Mouse (Mus musculus) adrenal gland, postnatal 4 days (tissue): ENCODE results near the gene Zfp512. TPM values are rescaled to one million over a fixed set of nuclear protein-coding genes. Genes with fewer than 3 reads are reported as not detected.
"Not testable (repeated sequence)": the region's sequence is repeated elsewhere in the genome, so short reads cannot be mapped to it uniquely, and the experiment has no call there.

Source experiments
- DNase-seq, 2 experiments: peaks; one replicate each; pipeline ENCODE4 v3.0.0; 2021 to 2022; ENCODE audit warnings: low spot score in 2 of 2, mixed read lengths in 2 of 2
- long read RNA-seq, 2 experiments: library from polyadenylated mRNA; stranded (forward); transcript quantifications; one replicate each; pipeline ENCODE4 v2.0.0; 2021
- total RNA-seq, 2 experiments: library from RNA; stranded (reverse); gene quantifications; 2 replicates each; pipeline ENCODE4 v1.2.3; 2021

Gene Zfp512
- 10 to 100 TPM; 34.2 to 34.8 TPM for total RNA-seq
- long read RNA-seq, experiment 1, transcript Zfp512-201 (14 exons, 3,299 nt): major isoform, 14 of 32 reads
- long read RNA-seq, experiment 1, partial matches to known transcripts: 3 of 32 reads
- long read RNA-seq, experiment 1, other reads (novel, unspliced or antisense): 12 of 32 reads
- long read RNA-seq, experiment 2, transcript Zfp512-205 (1 exons, 3,522 nt): minor isoform, 5 of 95 reads
- long read RNA-seq, experiment 2, transcript Zfp512-201 (14 exons, 3,299 nt): major isoform, 41 of 95 reads
- long read RNA-seq, experiment 2, partial matches to known transcripts: 10 of 95 reads
- long read RNA-seq, experiment 2, other reads (novel, unspliced or antisense): 36 of 95 reads

DNA sequence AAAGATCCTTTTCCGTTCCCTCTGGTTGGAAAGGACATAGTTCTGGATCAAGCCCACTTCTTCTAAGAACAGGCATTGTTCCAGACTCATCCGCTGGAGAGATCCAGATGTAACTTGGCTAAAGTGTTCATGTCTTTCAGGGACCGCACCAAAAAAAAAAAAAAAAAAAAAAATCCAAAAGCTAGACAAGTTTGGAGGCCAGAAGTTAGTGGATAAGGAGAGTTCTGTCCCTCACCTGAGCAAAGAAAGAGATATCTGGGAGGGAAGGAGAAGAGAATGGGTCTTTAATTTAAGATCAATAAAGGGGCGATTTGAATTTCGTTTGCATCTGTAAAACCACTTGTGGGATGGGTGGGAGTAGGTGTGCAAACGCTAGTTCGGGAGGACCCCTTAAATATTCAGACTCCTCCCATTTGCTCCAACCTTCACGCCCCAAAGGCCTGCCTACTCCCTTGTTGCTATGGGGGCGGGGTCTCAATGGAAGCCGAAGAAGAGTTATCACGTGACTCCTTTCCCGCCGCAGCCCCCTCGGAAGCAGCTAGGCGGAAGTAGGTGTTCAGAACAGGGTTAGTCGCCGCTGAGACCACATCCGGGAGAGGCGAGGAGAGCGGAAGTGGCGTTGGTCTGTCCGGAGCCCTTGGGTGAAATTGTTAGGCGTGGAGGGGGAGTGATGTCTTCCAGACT, at the start of gene Zfp512:
Gene Zfp512, plus strand, starts transcription at position 554 of the 684 bp plus-strand sequence.
- peak; percentile 67 to 85 for DNase-seq

DNA sequence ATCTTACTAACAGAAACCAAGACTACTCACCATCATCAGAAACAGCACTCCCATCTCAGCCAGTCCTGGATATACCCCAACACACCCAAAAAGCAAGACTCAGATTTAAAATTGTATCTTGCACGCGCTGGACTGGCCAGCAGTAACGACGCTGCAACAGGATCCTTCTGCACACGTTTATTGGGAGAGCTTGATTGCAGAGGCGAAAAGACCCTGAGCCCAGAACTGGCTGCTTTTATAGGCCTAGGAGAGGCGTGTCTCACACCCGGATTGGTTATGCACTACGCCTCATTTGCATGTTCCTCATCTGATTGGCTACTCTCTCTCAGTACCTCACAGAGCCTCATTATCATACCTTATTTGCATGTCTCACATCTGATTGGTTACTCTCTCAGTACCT, 17.5 kb upstream of the Zfp512 start:
- not testable (repeated sequence) for DNase-seq

DNA sequence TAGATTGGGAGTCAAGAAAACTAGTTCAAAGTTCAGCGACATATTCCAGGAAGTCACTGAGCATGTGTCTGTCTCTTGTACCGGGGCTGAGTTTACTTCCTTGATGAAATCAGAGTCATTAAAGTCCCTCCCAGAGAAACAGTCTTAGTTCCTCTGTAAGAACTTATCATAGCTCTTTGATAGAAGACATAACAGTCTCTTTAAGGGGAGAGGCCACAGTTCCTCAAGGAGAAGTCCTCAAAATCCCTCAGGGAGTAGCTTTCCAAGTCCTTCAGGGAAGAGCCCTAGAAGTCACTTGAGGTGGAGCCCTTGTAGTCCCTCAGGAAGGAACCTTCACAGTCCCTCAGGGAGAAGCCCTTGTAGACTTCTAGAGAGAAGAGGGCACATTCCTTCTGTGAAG, 895 bp upstream of the Zfp512 start:
- DNase-seq: no peak

GRCm38 (mm10) chr5:31452562-31452878, 289 bp downstream of the Zfp512 start:
- DNase-seq: no peak

GRCm38 (mm10) chr5:31452886-31453410, 717 bp downstream of the Zfp512 start:
- no peak for DNase-seq

- DNase-seq: no peak
Measured at GRCm38 (mm10) chr5:31467798-31468197, 15.6 kb downstream of the Zfp512 start.

DNA sequence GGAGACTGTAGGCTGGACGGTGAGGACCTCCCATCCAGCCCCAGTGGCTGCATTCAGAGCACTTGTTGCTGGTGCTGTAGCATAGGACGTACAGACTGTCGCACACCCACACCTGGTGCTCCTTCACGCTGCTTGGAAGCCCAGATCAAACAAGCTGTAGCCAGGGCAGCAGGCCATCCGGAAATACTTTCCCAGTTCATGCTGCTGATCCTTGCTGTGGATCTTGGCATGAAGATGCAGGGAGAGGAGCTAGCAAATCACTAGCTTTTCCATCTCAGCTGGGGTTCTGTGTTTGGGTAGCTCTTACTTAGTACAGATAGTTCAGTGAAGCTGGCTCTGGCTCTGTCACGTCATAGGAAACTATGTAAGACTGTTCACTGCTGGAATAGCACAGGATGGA, 17.5 kb downstream of the Zfp512 start:
- DNase-seq: no peak

- peak; percentile 13 to 43 for DNase-seq
Measured at GRCm38 (mm10) chr5:31470334-31470733, 18.1 kb downstream of the Zfp512 start.

DNA sequence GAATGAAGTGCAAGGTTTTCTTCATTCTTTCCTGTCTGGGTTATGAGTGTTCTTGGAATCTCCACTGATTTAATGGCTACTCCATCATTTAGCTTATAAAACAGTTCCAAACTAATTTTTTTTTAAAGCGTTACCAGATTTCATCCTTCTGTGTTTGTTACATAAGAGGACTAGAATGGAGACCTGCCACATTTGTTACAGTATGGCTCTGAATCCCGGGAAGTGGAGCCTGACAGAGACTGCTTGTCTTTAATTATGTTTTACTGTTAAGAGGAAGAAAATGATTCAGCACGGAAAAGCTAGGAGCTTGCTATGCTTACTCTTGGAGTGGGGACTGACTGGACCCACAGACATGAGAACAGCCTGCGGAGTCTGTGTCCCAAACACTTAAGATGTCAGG, 28.3 kb downstream of the Zfp512 start:
- DNase-seq: no peak

GRCm38 (mm10) chr5:31485440-31485839, 33.2 kb downstream of the Zfp512 start, which contains the start of gene 4930548H24Rik:
4930548H24Rik (plus strand) TSS chr5:31485740.
- DNase-seq: no peak

DNA sequence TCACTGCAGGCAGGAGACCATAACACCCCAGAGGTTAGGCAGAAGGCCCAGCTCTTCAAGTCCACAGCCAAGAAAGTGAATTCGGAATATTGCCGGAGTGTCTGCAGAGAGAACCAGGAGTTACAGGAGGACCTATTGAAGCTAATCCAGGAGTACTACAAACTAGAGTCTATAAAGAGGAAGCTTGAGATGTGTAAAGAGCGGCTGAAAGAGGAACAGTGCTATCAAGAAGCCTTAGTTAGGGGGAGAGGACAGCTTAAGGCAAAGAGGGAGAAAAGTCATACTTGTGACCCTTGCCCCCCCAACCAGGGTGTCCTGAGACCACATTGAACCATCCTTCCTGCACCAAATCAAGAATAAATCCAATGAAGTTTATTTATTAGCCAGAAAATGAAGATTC, 35.7 kb downstream of the Zfp512 start:
- no peak for DNase-seq

DNA sequence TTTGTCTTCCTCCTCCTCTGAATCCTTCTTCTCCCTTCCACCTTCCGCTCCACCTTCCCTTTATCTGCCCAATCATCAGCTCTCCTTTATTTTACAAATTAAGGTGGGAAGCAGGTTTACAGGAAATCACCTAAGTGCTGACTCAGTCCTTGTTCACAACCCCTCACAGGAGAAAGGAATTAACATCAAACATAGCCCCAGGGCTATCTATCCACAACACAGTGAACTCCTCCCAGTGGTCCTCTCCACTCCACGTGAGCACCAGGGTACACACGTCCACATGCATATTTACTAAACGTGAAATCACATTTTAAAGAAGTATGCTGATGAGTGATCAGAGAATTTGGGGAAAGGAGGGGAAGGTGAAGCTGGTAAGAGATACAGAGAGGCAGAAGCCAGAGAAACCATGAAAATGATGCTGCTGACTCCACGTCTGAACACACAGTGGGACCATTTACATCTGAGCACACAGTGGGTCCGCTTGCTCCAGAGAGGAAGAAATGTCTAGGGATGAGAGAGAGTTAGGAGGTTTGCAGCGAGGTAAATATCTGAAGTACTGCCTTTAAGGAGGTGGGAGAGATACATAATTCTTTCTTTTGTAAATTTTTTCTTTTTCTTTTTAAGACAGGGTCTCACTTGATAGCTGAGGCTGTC, 37.0 kb downstream of the Zfp512 start:
- no peak for DNase-seq

DNA sequence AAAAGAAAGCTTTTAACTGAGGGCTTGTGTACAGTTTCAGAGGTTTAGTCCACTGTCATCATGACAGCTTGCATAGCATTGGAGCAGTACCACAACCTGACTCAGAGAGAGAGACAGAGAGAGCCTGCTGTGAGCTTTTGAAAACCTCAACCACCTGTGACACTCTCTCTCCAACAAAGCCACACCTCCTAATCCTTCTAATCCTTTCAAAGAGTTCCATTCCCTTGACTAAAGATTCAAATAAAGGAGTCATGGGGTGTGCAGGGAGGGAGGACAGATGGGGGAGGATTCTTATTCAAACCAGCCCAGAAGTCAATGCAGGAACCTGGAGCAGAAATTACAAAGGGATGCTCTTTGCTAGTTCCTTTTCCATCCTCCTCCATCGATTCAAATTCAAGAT, 39.8 kb downstream of the Zfp512 start:
- no peak for DNase-seq

- DNase-seq: peak; percentile 69 to 79
Measured at GRCm38 (mm10) chr5:31494513-31495297, 42.5 kb downstream of the Zfp512 start, which contains the start of gene Gpn1. Gpn1 (plus strand) TSS chr5:31494741.

- no peak for DNase-seq
Measured at GRCm38 (mm10) chr5:31504843-31505242, 52.6 kb downstream of the Zfp512 start.

- no peak for DNase-seq
Measured at GRCm38 (mm10) chr5:31512481-31512880, 60.2 kb downstream of the Zfp512 start.

- no peak for DNase-seq
Measured at GRCm38 (mm10) chr5:31520556-31520955, 68.3 kb downstream of the Zfp512 start.

- peak; percentile 54 to 56 for DNase-seq
Measured at GRCm38 (mm10) chr5:31526354-31527116, 74.3 kb downstream of the Zfp512 start, which contains the start of gene Slc4a1ap. Slc4a1ap (plus strand) TSS chr5:31526995.

DNA sequence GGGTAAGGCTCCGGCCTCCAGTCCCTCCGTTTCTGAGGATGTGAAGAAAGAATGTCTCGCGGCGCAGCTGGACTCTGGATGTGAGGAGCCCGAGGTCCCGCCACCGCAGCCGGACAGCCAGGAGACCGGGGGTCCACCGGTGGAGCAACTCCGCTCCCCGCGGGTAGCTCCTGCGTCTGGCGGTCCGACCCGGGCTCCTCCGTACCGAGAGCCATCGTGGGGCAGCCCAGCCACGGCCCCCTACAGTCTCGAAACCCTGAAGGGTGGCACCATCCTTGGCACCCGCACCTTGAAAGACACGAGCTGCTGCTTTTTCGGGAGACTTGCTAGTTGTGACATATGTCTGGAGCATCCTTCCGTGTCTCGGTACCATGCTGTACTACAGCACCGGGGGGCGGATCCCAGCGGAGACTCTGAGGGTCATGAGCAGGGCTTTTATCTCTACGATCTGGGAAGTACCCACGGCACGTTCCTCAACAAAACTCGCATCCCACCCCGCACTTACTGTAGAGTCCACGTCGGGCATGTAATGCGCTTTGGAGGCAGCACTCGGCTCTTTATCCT, 75.0 kb downstream of the Zfp512 start:
- DNase-seq: no peak

DNA sequence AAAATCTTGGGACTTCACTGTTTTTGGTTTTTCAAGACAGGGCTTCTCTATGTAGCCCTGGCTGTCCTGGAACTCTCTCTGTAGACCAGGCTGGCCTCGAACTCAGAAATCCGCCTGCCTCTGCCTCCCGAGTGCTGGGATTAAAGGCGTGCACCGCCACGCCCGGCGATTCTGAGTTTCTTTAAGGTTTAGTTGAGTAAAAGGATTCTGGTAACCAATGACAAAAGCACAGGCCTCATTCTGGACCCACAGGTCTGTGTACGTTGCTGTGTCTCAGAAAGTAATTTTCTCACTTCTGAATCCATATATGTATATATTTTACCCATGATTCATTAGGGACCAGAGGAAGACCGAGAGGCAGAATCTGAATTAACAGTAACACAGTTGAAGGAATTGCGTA, 75.5 kb downstream of the Zfp512 start, which contains the start of gene Supt7l:
Gene Supt7l, minus strand, starts transcription at position 101 of the 400 bp plus-strand sequence.
- not testable (repeated sequence) for DNase-seq
